In the genomic region with DNA sequence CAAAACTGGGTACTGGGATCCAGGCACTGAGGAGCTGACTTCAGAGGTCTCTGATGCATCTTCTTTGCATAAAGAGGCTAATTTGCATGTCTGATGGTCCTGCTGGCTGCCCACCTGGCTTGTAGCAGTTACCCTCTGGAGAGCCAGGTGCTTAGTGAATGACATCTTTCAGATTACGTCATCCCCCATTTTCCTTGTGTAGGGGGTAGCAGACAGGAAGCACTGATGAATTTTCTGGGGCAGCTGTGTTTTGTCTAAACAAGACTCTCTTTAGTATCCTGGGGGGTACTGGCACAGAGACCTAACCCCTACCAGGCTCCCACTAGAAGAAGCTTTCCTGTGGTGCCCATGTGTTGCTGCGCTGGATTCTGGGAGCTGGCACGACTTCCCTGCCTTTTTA, we compare ENCODE assay signal across 17 mouse cellular contexts.
DNase-seq lines count a peak whose midpoint lies in the region; ATAC-seq and TF ChIP-seq lines count a peak whose summit lies in the region.
"Had no signal": no experiment of that assay in that cellular context is flagged by ENCODE, and none has a peak within 500 bp of the region (broad histone marks: within the 10 kb centered on the region; RNA-seq: fewer than 3 reads in every experiment).

No protein-coding gene starts in this region.

- no peaks in the 10 kb centered on the region for H3K9me3 ChIP-seq in forebrain, embryonic 16.5 days (ENCODE audit: control insufficient read depth, low read length)
- peaks cover 2% of the 10 kb centered on the region; the same call in 1 of the 2 replicates for H3K9me3 ChIP-seq in forebrain, embryonic 11.5 days (ENCODE audit: control insufficient read depth, low read length)
- no peaks in the 10 kb centered on the region for H3K9me3 ChIP-seq in midbrain, embryonic 11.5 days (ENCODE audit: control insufficient read depth, low read length)
- H3K9me3 ChIP-seq in midbrain, embryonic 16.5 days (replicated peaks; ENCODE audit: control insufficient read depth, low read length, poor library complexity, severe bottlenecking) = 0 out of 2 replicates have a peak, but pooled peaks cover 2% of the 10 kb centered on the region
- H3K9me3 ChIP-seq: hindbrain, embryonic 13.5 days; intestine, embryonic 15.5 days; midbrain, embryonic 15.5 days had no signal

- H3K27ac ChIP-seq in forebrain, embryonic 16.5 days (ENCODE audit: low read length) = no peak overlapping the region
- H3K27ac ChIP-seq in forebrain, embryonic 11.5 days (ENCODE audit: low read depth, low read length) = no peak overlapping the region
- H3K27ac ChIP-seq in midbrain, embryonic 11.5 days (ENCODE audit: low read depth, low read length) = no peak overlapping the region
- no peak overlapping the region for H3K27ac ChIP-seq in midbrain, embryonic 16.5 days (ENCODE audit: low read length)
- H3K27ac ChIP-seq: hindbrain, embryonic 13.5 days; intestine, embryonic 15.5 days; midbrain, embryonic 15.5 days had no signal

- no peak overlapping the region for H3K4me3 ChIP-seq in forebrain, embryonic 16.5 days (replicated peaks; ENCODE audit: low read length)
- H3K4me3 ChIP-seq in forebrain, embryonic 11.5 days (ENCODE audit: low read depth, low read length) = no peak overlapping the region
- H3K4me3 ChIP-seq in midbrain, embryonic 11.5 days (ENCODE audit: low read depth, low read length) = no peak overlapping the region
- H3K4me3 ChIP-seq in midbrain, embryonic 16.5 days (ENCODE audit: low read depth, low read length) = no peak overlapping the region
- H3K4me3 ChIP-seq: hindbrain, embryonic 13.5 days; intestine, embryonic 15.5 days; midbrain, embryonic 15.5 days had no signal

- TF ChIP-seq CTCF in brain, embryonic 14.5 days (IDR thresholded peaks at IDR 0.05; ENCODE audit: borderline replicate concordance, extremely low read depth, insufficient read depth, insufficient read length) = no peak

- H3K4me1 ChIP-seq in forebrain, embryonic 16.5 days (replicated peaks; ENCODE audit: control insufficient read depth, insufficient read depth, low read length) = peaks cover 13% of the 10 kb centered on the region
- H3K4me1 ChIP-seq in forebrain, embryonic 11.5 days (replicated peaks; ENCODE audit: control insufficient read depth, insufficient read depth, low read length) = peaks cover 8% of the 10 kb centered on the region; the same call in 1 of the 2 replicates
- H3K4me1 ChIP-seq in midbrain, embryonic 11.5 days (ENCODE audit: control insufficient read depth, insufficient read depth, low read length) = peaks cover 4% of the 10 kb centered on the region
- peaks cover 4% of the 10 kb centered on the region; the same call in 1 of the 2 replicates for H3K4me1 ChIP-seq in midbrain, embryonic 16.5 days (ENCODE audit: control insufficient read depth, insufficient read depth, low read length)

- no peak for DNase-seq in forebrain, embryonic 11.5 days (ENCODE audit: low spot score)
- peak; percentile 56 for DNase-seq in midbrain, embryonic 11.5 days (ENCODE audit: low spot score, missing footprints)
- DNase-seq in brain, embryonic 14.5 days (ENCODE audit: low read depth) = peak; percentile 69
- peak; percentile 25 for DNase-seq in thymus, postnatal 25 days
- no peak for DNase-seq in kidney, adult 11 months
- DNase-seq in kidney, postnatal 25 days = no peak
- DNase-seq: adrenal gland, adult 2 months; cerebellum, adult 11 months; cerebellum, postnatal 36 days; liver; lung, postnatal 14 days had no signal

- H3K36me3 ChIP-seq in forebrain, embryonic 16.5 days (ENCODE audit: control insufficient read depth, insufficient read depth) = no peaks in the 10 kb centered on the region
- H3K36me3 ChIP-seq in forebrain, embryonic 11.5 days (ENCODE audit: control insufficient read depth, insufficient read depth, low read length) = no peaks in the 10 kb centered on the region
- no peaks in the 10 kb centered on the region for H3K36me3 ChIP-seq in midbrain, embryonic 11.5 days (ENCODE audit: control insufficient read depth, insufficient read depth, low read length)
- H3K36me3 ChIP-seq in midbrain, embryonic 16.5 days (ENCODE audit: control insufficient read depth, insufficient read depth, low read length) = no peaks in the 10 kb centered on the region
- H3K36me3 ChIP-seq: hindbrain, embryonic 13.5 days; intestine, embryonic 15.5 days; midbrain, embryonic 15.5 days had no signal

- H3K9ac ChIP-seq in forebrain, embryonic 16.5 days (replicated peaks; ENCODE audit: low read depth, low read length) = no peak overlapping the region
- no peak overlapping the region for H3K9ac ChIP-seq in forebrain, embryonic 11.5 days (ENCODE audit: low read length)
- no peak overlapping the region for H3K9ac ChIP-seq in midbrain, embryonic 11.5 days (ENCODE audit: low read length)
- H3K9ac ChIP-seq in midbrain, embryonic 16.5 days (ENCODE audit: low read depth, low read length) = no peak overlapping the region
- H3K9ac ChIP-seq: hindbrain, embryonic 13.5 days; intestine, embryonic 15.5 days; midbrain, embryonic 15.5 days had no signal

- WGBS in forebrain, embryonic 16.5 days = 44% methylated on average over 3 of the region's 3 CpGs
- WGBS in forebrain, embryonic 11.5 days = 76% methylated on average over 3 of the region's 3 CpGs
- 78% methylated on average over 3 of the region's 3 CpGs for WGBS in midbrain, embryonic 11.5 days
- WGBS in midbrain, embryonic 16.5 days = 60% methylated on average over 3 of the region's 3 CpGs

- ATAC-seq in forebrain, embryonic 16.5 days = peak; percentile 33; the same call in 1 of the 2 replicates
- no peak for ATAC-seq in forebrain, embryonic 11.5 days (replicated peaks; ENCODE audit: low FRiP score)
- no peak for ATAC-seq in midbrain, embryonic 11.5 days (ENCODE audit: low FRiP score)
- no peak for ATAC-seq in midbrain, embryonic 16.5 days
- ATAC-seq: intestine, embryonic 15.5 days; midbrain, embryonic 15.5 days had no signal

- no peaks in the 10 kb centered on the region for H3K27me3 ChIP-seq in forebrain, embryonic 16.5 days (replicated peaks; ENCODE audit: control insufficient read depth, insufficient read depth, low read length)
- H3K27me3 ChIP-seq in forebrain, embryonic 11.5 days (ENCODE audit: control insufficient read depth, insufficient read depth, low read length) = no peaks in the 10 kb centered on the region
- no peaks in the 10 kb centered on the region for H3K27me3 ChIP-seq in midbrain, embryonic 11.5 days (ENCODE audit: control insufficient read depth, insufficient read depth, low read length)
- H3K27me3 ChIP-seq in midbrain, embryonic 16.5 days (ENCODE audit: control insufficient read depth, insufficient read depth, low read depth, low read length) = no peaks in the 10 kb centered on the region
- H3K27me3 ChIP-seq: hindbrain, embryonic 13.5 days; intestine, embryonic 15.5 days; midbrain, embryonic 15.5 days had no signal

- no peak for TF ChIP-seq POLR2A in brain, embryonic 14.5 days (IDR thresholded peaks at IDR 0.05; ENCODE audit: borderline replicate concordance, extremely low read depth, insufficient read depth, insufficient read length, poor library complexity, severe bottlenecking)

- H3K4me2 ChIP-seq in forebrain, embryonic 16.5 days (ENCODE audit: low read length) = no peak overlapping the region
- H3K4me2 ChIP-seq in forebrain, embryonic 11.5 days (ENCODE audit: low read depth, low read length, severe bottlenecking) = no peak overlapping the region
- H3K4me2 ChIP-seq in midbrain, embryonic 11.5 days = no peak overlapping the region
- H3K4me2 ChIP-seq in midbrain, embryonic 16.5 days (ENCODE audit: low read length) = no peak overlapping the region
- H3K4me2 ChIP-seq: heart, embryonic 11.5 days; hindbrain, embryonic 13.5 days; intestine, embryonic 15.5 days; midbrain, embryonic 15.5 days had no signal

Comparison
In these comparisons a context has a peak if more than half of its experiments do, and no peak if none do; other contexts are left out.
1. DNase-seq: peak in midbrain, embryonic 11.5 days (single experiment), brain, embryonic 14.5 days (single experiment) and thymus, postnatal 25 days (single experiment); none in forebrain, embryonic 11.5 days (single experiment), kidney, adult 11 months (single experiment) and kidney, postnatal 25 days (0 of 2).